Mouse (Mus musculus) embryonic facial prominence, embryonic 12.5 days (tissue): ENCODE data around the gene Srarp. TPM values are rescaled to one million over a fixed set of nuclear protein-coding genes. Genes with fewer than 3 reads are reported as not detected.
A peak's percentile ranks its signal among the peaks of the same experiment; 100 is the strongest.

Experiments
- ATAC-seq: fragments of 200-750 bp; cut with Nextera tagmentation; 2 replicates; pipeline ENCODE4 v1.8.0; 2017; ENCODE audit not compliant: insufficient number of reproducible peaks, insufficient read depth, low FRiP score, low TSS enrichment
- H3K27ac ChIP-seq: fragments of 300-500 bp; sonication (generic); 2 replicates; pipeline ENCODE4 v1.5.1; 2016; ENCODE audit warnings: mild to moderate bottlenecking
- H3K27me3 ChIP-seq: fragments of 300-500 bp; sonication (generic); 2 replicates; pipeline ENCODE4 v1.6.1; 2016; ENCODE audit warnings: mild to moderate bottlenecking, moderate library complexity
- H3K36me3 ChIP-seq: fragments of 300-500 bp; sonication (generic); 2 replicates; pipeline ENCODE4 v1.6.1; 2016; ENCODE audit warnings: mild to moderate bottlenecking
- H3K4me1 ChIP-seq: fragments of 300-500 bp; sonication (generic); 2 replicates; pipeline ENCODE4 v1.6.1; 2016
- H3K4me2 ChIP-seq: fragments of 300-500 bp; sonication (generic); replicated peaks from 2 replicates; pipeline ENCODE4 v1.6.1; 2016; ENCODE audit warnings: mild to moderate bottlenecking, moderate library complexity
- H3K4me3 ChIP-seq: fragments of 300-500 bp; sonication (generic); 2 replicates; pipeline ENCODE4 v1.5.1; 2016; ENCODE audit warnings: mild to moderate bottlenecking
- H3K9ac ChIP-seq: fragments of 300-500 bp; sonication (generic); 2 replicates; pipeline ENCODE4 v1.6.1; 2016; ENCODE audit warnings: mild to moderate bottlenecking, moderate library complexity
- H3K9me3 ChIP-seq: fragments of 300-500 bp; sonication (generic); 2 replicates; pipeline ENCODE4 v1.6.1; 2016; ENCODE audit warnings: mild to moderate bottlenecking, moderate library complexity
- WGBS: fragments of 180-500 bp; shearing (Covaris S2); methylation state at CpG from one replicate; pipeline ENCODE4 v1.1.7; 2016; 5-methylcytosine and 5-hydroxymethylcytosine counted together
- polyA plus RNA-seq: library from polyadenylated mRNA; unstranded; fragments of >200 nt; fragmentation: Nextera tagmentation; extraction: Ambion mirVana; gene quantifications from 2 replicates; pipeline ENCODE4 v1.2.1, GENCODE M21; 2016

The Srarp gene
- polyA plus RNA-seq, 1 experiment from 2014 or later = not detected

DNA sequence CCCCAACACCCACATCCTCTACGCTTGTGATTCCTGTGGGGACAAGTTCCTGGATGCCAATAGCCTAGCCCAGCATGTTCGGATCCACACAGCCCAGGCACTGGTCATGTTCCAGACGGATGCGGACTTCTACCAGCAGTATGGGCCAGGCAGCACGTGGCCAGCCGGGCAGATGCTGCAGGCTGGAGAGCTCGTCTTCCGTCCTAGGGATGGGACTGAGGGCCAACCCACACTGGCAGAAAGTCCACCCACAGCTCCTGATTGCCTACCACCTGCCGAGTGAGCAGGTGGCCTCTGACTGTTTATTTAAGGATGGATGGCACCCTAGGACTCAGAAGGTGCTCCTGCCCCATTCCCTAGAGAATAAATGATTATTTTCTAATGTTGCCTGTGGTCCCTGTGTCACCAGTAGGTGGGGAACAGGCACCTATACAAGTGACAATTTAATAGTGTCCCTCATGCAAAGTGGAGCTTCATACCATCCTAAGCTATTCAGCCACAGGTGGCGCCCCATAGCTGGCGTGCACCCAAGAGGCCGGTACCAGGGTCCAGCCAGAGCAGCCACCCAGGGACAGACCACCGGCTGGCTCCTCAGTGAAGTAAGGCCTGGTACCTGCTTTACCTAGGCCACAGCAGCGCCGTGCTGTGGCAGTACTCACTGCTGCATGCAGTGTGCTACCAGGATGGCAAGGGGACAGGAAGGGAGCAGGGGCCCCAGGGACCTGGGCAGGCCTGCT, 31.1 kb upstream of the Srarp start:
- Histone ChIP-seq H3K4me2 (no peak overlapping the region), H3K36me3 (peaks cover 97% of the 10 kb centered on the region), H3K4me1 (no peaks in the 10 kb centered on the region)

DNA sequence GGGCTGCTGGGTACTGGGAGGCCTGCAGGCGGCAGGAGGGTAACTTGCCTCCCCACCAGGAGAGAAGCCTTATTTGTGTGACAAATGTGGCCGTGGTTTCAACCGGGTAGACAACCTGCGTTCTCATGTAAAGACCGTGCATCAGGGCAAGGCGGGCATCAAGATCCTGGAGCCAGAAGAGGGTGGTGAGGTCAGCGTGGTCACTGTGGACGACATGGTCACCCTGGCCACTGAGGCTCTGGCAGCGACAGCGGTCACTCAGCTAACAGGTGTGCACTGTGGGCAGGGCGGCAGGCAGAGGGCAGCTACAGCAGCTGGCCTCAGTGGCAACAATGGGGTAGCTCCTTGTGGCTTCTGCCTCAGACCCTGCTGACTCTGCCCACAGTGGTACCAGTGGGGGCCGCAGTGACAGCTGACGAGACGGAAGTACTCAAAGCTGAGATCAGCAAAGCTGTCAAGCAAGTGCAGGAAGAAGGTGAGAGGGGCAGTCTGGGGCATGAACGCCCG, 30.4 kb upstream of the Srarp start:
- Histone ChIP-seq H3K27ac (no peak overlapping the region), H3K36me3 (peaks cover 95% of the 10 kb centered on the region), H3K9me3 (no peaks in the 10 kb centered on the region), H3K4me2 (no peak overlapping the region), H3K27me3 (no peaks in the 10 kb centered on the region), H3K9ac (no peak overlapping the region), H3K4me1 (no peaks in the 10 kb centered on the region), H3K4me3 (no peak overlapping the region)
- 89% methylated on average over 16 of the region's 16 CpGs for WGBS
- ATAC-seq = no peak

More for the DNA sequence above, 31.1 kb upstream of the Srarp start:
- Histone ChIP-seq H3K9ac (no peak overlapping the region), H3K27me3 (no peaks in the 10 kb centered on the region), H3K9me3 (no peaks in the 10 kb centered on the region), H3K27ac (no peak overlapping the region), H3K4me3 (no peak overlapping the region)
- WGBS = 88% methylated on average over 15 of the region's 15 CpGs
- no peak for ATAC-seq

DNA sequence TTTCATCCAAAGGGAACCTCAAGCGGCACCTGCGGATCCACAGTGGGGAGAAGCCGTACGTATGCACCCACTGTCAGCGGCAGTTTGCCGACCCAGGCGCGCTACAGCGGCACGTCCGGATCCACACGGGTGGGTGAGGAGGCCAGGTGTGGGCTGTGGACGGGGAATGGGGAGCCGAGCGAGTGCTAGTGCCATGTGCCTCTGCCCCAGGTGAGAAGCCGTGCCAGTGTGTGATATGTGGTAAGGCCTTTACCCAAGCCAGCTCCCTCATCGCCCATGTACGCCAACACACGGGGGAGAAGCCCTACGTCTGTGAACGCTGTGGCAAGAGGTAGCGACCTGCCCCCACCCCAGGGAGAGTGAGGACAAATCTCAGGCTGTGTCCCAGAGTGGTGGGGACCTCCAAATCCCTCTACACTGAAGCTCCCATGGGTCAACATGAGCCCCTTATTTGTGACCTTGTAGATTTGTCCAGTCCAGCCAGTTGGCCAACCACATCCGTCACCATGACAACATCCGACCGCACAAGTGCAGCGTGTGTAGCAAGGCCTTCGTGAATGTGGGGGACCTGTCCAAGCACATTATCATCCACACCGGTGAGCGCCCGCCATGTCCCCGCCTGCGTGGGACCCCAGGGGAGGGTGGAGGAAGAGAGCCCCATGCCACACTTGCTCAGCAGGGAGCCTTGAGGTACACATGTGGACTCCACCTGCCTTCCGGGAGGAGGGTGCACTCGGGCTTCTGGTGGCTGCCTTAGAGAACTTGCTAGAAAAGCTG, 29.8 kb upstream of the Srarp start:
- Histone ChIP-seq H3K9me3 (no peaks in the 10 kb centered on the region), H3K4me3 (no peak overlapping the region), H3K27me3 (no peaks in the 10 kb centered on the region), H3K27ac (no peak overlapping the region), H3K4me1 (no peaks in the 10 kb centered on the region), H3K36me3 (peaks cover 88% of the 10 kb centered on the region), H3K9ac (no peak overlapping the region), H3K4me2 (no peak overlapping the region)
- ATAC-seq = no peak
- WGBS = 93% methylated on average over 34 of the region's 34 CpGs

DNA sequence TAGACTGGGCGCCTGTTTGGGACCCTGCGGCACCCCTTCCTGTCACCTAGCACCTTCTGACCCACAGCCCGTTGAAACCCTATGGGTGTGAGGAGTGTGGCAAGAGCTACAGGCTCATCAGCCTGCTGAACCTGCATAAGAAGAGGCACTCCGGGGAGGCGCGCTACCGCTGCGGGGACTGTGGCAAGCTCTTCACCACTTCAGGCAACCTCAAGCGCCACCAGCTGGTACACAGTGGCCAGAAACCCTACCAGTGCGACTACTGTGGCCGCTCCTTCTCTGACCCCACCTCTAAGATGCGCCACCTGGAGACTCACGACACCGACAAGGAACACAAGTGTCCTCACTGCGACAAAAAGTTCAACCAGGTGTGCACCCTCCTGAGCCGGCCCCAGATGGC, 28.8 kb upstream of the Srarp start:
- WGBS = 73% methylated on average over 16 of the region's 16 CpGs
- no peaks in the 10 kb centered on the region for H3K9me3 ChIP-seq
- no peak for ATAC-seq
- H3K4me3 ChIP-seq = no peak overlapping the region
- no peak overlapping the region for H3K4me2 ChIP-seq
- no peak overlapping the region for H3K27ac ChIP-seq
- H3K9ac ChIP-seq = no peak overlapping the region
- H3K4me1 ChIP-seq = no peaks in the 10 kb centered on the region
- no peaks in the 10 kb centered on the region for H3K27me3 ChIP-seq
- peaks cover 86% of the 10 kb centered on the region for H3K36me3 ChIP-seq

DNA sequence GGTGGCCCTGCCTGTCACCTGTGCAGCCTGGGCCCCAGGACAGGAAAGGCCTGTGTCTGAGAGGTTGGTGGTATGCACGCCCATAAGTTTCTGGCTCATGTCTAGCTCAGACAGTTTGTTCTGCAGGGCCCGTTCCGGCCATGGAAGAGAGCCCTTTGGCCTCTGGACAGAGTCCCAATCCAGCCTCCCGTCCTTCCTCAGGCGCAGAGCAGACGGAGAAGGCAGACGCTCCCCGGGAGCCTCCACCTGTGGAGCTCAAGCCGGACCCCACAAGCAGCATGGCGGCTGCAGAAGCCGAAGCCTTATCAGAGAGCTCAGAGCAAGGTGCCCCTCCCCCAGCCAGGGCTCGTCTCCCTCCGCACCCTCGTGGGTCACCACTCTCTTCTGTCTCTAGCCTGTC, 27.6 kb upstream of the Srarp start:
- Histone ChIP-seq H3K36me3 (peaks cover 74% of the 10 kb centered on the region), H3K4me1 (peaks cover 8% of the 10 kb centered on the region), H3K9ac (no peak overlapping the region), H3K27ac (no peak overlapping the region), H3K4me3 (no peak overlapping the region), H3K4me2 (no peak overlapping the region), H3K9me3 (no peaks in the 10 kb centered on the region), H3K27me3 (no peaks in the 10 kb centered on the region)
- no peak for ATAC-seq
- 82% methylated on average over 14 of the region's 14 CpGs for WGBS

DNA sequence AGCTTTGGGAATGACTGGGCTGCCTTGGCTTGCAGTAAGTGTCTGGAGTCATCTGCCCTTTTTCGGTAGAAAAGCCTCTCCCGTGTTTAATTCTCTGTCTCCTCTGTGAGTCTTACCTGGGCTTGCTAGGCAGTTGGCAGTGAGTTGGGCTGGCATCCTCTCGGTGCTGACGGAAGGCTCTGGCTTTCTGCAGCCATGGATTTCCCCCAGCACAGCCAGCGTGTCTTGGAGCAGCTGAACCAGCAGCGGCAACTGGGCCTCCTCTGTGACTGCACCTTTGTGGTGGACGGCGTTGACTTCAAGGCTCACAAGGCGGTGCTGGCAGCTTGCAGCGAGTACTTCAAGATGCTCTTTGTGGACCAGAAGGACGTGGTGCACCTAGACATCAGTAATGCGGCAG, 25.7 kb upstream of the Srarp start:
- no peaks in the 10 kb centered on the region for H3K27me3 ChIP-seq
- no peak overlapping the region for H3K9ac ChIP-seq
- H3K4me3 ChIP-seq = no peak overlapping the region
- no peaks in the 10 kb centered on the region for H3K9me3 ChIP-seq
- WGBS = 92% methylated on average over 12 of the region's 12 CpGs
- no peak overlapping the region for H3K27ac ChIP-seq
- no peak overlapping the region for H3K4me2 ChIP-seq
- no peak for ATAC-seq
- H3K36me3 ChIP-seq = peaks cover 58% of the 10 kb centered on the region
- H3K4me1 ChIP-seq = peaks cover 18% of the 10 kb centered on the region

DNA sequence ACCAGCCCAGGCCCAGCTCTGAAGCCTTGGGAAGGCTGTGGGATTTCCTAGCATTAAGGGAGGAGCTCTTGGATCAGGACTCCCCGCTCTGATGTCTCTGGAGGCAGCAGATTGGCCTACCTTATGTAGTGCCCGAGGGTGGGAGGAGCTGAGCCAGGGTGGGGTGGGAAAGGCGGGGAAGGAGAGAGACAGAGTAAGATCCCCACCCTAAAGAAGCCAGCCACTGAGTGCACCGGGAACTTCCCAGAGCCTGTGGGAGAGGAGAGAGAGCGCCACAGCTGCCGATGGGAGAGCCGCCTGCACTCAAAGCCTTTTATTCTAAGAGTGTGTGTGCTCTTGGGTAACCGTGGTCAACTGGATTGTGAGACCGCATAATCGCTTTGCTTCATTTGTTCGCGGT, 25.2 kb upstream of the Srarp start:
- Histone ChIP-seq H3K27me3 (no peaks in the 10 kb centered on the region), H3K4me2 (no peak overlapping the region), H3K4me1 (peaks cover 18% of the 10 kb centered on the region), H3K9ac (no peak overlapping the region), H3K9me3 (no peaks in the 10 kb centered on the region), H3K4me3 (no peak overlapping the region), H3K36me3 (peaks cover 56% of the 10 kb centered on the region), H3K27ac (no peak overlapping the region)
- no peak for ATAC-seq
- WGBS = 73% methylated on average over 12 of the region's 12 CpGs

DNA sequence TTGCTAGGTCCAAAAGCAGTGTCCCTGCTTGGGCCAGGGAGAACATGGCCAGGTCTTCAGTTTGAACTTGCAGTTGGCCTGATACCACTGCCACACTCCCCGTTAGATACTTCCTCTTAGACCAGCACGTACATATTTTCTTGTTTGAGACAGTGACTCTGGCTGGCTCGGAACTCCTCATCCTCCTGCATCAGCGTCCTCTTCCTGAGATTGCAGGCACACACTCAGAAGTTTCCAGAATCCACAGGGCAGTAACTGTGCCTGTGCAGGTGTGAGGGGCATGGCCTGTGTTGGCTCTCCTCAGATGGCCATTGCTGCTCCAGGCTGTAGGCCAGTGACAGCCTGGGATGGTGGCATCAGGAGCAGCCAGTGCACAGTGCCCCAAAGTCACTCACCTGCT, 24.6 kb upstream of the Srarp start:
- Histone ChIP-seq H3K36me3 (peaks cover 54% of the 10 kb centered on the region), H3K9me3 (no peaks in the 10 kb centered on the region), H3K27ac (no peak overlapping the region), H3K4me2 (no peak overlapping the region), H3K27me3 (no peaks in the 10 kb centered on the region), H3K9ac (no peak overlapping the region), H3K4me1 (peaks cover 20% of the 10 kb centered on the region), H3K4me3 (no peak overlapping the region)
- WGBS = 92% methylated on average over 4 of the region's 4 CpGs
- ATAC-seq = no peak

DNA sequence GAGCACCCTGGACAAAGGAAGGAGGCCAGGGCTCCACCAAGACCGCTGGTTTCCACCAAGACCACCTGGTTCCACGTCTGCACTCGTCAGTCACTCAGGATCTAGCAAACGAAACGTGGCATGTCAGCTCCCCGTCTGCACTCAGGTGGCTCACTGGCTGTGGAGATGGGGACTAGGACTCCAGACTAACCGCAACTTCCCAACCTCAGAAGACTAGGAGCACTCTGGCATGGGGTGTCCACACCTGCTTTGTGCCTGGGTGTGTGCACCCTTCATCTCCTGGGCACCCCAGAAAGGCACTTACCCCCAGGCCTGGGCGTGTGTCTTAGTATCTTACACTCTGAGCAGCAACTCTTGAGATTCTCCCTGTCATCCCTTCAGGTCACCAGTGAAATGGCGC, 23.9 kb upstream of the Srarp start:
- no peak overlapping the region for H3K4me2 ChIP-seq
- no peaks in the 10 kb centered on the region for H3K9me3 ChIP-seq
- H3K27me3 ChIP-seq = no peaks in the 10 kb centered on the region
- peaks cover 52% of the 10 kb centered on the region for H3K36me3 ChIP-seq
- peaks cover 26% of the 10 kb centered on the region for H3K4me1 ChIP-seq
- no peak for ATAC-seq
- H3K4me3 ChIP-seq = no peak overlapping the region
- 91% methylated on average over 9 of the region's 9 CpGs for WGBS
- H3K27ac ChIP-seq = no peak overlapping the region
- no peak overlapping the region for H3K9ac ChIP-seq

DNA sequence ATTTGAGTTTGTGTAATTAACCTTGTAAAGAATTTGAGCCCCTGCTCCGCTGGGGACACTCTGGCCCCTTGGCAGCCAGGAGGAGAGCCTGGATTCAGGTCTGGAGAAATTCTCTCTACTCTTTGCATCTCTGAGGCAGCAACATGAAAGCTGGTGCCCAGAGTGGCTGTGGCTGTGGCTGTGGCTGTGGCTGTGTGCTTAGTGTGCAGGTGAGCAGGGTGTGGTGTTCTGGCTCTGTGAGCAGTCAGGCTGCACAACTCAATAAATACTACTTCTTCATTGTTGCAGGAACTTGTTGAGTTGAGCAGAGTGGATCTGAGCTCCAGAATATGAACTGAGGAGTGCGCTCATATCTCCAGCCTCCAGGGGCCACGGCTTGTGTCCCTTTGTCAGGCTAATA, 23.0 kb upstream of the Srarp start:
- 60% methylated on average over 3 of the region's 3 CpGs for WGBS
- H3K4me1 ChIP-seq = peaks cover 26% of the 10 kb centered on the region
- no peak overlapping the region for H3K4me3 ChIP-seq
- peaks cover 46% of the 10 kb centered on the region for H3K36me3 ChIP-seq
- no peak overlapping the region for H3K9ac ChIP-seq
- ATAC-seq = no peak
- no peaks in the 10 kb centered on the region for H3K9me3 ChIP-seq
- peak overlapping the region; percentile 80 for H3K27ac ChIP-seq
- H3K4me2 ChIP-seq = no peak overlapping the region
- H3K27me3 ChIP-seq = no peaks in the 10 kb centered on the region

DNA sequence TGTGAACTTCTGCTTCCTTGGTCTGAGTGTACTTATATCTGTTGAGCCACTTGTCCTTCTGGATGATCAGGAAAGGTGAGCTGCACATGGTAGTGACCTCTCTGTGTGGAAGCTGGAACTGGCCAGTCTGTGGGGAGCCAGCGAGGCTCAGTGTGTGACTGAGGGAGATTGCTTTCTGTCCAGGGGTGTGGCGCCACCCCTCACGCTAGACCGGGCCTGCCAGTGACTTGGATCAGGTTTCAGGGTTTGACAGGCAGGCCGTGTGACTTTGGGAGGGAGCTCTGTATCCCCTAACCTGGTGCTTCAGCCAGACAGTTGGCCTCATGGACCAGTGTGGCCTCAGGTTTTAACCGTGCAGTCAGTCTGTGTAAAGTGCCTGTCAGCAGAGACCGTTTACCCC, 22.3 kb upstream of the Srarp start:
- WGBS = 7% methylated on average over 7 of the region's 7 CpGs
- peak overlapping the region; percentile 20; the same call in 1 of the 2 replicates for H3K9ac ChIP-seq
- ATAC-seq = peak; percentile 71

More for the DNA sequence above, 22.3 kb upstream of the Srarp start:
- no peak overlapping the region for H3K4me3 ChIP-seq
- no peaks in the 10 kb centered on the region for H3K9me3 ChIP-seq
- peaks cover 26% of the 10 kb centered on the region for H3K4me1 ChIP-seq
- H3K4me2 ChIP-seq = 0 out of 2 replicates have a peak overlapping the region, but pooled peaks have one; percentile 4
- peak overlapping the region; percentile 80 for H3K27ac ChIP-seq
- peaks cover 45% of the 10 kb centered on the region for H3K36me3 ChIP-seq
- H3K27me3 ChIP-seq = no peaks in the 10 kb centered on the region
